Mouse (Mus musculus) telencephalon, adult 2 months (tissue): Measurements from ENCODE around the gene Oxt.
"Not testable (repeated sequence)": the region's sequence is repeated elsewhere in the genome, so short reads cannot be mapped to it uniquely, and the experiment has no call there.

Experiments used
- DNase-seq: peaks from one replicate; pipeline ENCODE4 v3.0.0-alpha.2; 2011; ENCODE audit warnings: low read depth, low spot score

Oxt gene

DNA sequence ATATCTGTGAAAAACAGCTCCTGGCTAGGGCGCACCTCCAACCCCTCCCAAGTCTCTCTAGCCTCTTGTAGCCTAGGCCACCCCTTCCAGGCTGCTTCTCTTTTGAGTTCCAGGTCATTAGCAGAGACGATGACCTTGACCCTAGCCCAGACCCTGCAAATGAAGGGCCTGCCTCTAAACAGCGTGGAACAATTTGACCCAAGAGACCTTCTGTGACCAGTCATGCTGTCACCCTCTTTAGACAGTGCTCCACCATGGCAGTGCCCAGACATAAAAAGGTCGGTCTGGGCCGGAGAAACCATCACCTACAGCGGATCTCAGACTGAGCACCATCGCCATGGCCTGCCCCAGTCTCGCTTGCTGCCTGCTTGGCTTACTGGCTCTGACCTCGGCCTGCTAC, at the start of gene Oxt:
TSS of gene Oxt (plus strand) at position 301 of the 400 bp plus-strand sequence.
- no peak for DNase-seq

- no peak for DNase-seq
These were observed 47.5 kb upstream of the Oxt start for GRCm38 (mm10) chr2:130528457-130528856.

DNA sequence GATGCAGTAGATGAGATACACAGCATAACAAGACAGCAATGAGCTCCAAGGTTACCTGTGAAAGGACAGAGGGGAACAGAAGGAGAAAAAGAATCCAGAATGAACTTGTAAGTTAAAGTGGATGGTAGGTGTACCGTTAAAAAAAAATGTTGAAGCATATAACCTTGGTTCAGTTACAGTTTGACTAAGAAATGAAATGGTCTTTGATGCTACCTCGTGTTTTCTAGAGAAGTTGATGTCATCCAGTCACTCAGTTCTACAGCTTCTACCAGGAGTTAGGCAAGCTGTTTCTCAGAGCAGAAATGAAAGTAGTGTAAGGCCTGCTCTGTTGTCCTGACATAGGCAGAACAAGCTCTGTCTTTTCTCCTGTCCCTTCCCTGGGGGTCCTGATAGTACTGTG, 46.7 kb upstream of the Oxt start:
- no peak for DNase-seq

- DNase-seq, result no peak
These were observed 46.0 kb upstream of the Oxt start for GRCm38 (mm10) chr2:130529925-130530324.

- DNase-seq, result no peak
These were observed 43.8 kb upstream of the Oxt start for GRCm38 (mm10) chr2:130532201-130532600.

- no peak for DNase-seq
These were observed 41.0 kb upstream of the Oxt start for GRCm38 (mm10) chr2:130535017-130535416.

GRCm38 (mm10) chr2:130536890-130537289, 39.1 kb upstream of the Oxt start:
- no peak for DNase-seq

GRCm38 (mm10) chr2:130538876-130539546, 37.0 kb upstream of the Oxt start:
- DNase-seq, result no peak

DNA sequence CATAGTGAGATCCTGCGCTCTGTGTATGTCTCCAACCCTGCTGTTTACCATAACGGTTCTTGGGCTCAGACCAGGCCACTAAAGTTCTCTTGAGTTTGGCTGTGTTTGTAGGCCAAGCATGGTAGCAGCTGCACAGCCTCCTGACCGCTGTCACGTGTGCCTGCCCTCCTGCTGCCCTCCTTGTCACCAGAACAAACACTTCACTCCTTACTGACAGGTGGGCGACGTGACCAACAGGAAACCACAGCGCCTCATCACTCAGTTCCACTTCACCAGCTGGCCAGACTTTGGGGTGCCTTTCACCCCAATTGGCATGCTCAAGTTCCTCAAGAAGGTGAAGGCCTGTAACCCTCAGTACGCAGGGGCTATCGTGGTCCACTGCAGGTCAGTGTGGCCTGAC, 35.7 kb upstream of the Oxt start:
- DNase-seq, result no peak

GRCm38 (mm10) chr2:130546957-130547356, 29.0 kb upstream of the Oxt start:
- DNase-seq, result no peak

- no peak for DNase-seq
These were observed 21.1 kb upstream of the Oxt start for GRCm38 (mm10) chr2:130554841-130555240.

- DNase-seq, result no peak
These were observed 19.7 kb upstream of the Oxt start for GRCm38 (mm10) chr2:130556292-130556691.

- no peak for DNase-seq
These were observed 18.5 kb upstream of the Oxt start for GRCm38 (mm10) chr2:130557462-130557861.

DNA sequence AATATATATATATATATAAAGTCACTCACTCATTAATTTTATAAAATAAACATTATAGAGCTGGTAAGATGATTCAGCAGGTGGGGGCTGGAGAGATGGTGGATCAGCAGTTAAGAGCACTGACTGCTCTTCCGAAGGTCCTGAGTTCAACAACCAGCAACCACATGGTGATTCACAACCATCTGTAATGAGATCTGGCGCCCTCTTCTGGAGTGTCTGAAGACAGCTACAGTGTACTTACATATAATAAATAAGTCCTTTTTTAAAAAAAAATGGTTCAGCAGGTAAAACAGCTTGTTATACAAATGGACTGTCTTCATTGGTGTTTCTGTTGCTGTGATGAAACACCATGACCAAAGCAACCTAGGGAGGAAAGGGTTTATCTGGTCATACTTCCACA, 18.0 kb upstream of the Oxt start:
- DNase-seq, result no peak

- DNase-seq, result peak; percentile 93
These were observed 12.5 kb upstream of the Oxt start, which contains the start of gene Mrps26 for GRCm38 (mm10) chr2:130563212-130564055. Mrps26 (plus strand) TSS chr2:130563742.

GRCm38 (mm10) chr2:130564063-130564462, 11.9 kb upstream of the Oxt start:
- no peak for DNase-seq

DNA sequence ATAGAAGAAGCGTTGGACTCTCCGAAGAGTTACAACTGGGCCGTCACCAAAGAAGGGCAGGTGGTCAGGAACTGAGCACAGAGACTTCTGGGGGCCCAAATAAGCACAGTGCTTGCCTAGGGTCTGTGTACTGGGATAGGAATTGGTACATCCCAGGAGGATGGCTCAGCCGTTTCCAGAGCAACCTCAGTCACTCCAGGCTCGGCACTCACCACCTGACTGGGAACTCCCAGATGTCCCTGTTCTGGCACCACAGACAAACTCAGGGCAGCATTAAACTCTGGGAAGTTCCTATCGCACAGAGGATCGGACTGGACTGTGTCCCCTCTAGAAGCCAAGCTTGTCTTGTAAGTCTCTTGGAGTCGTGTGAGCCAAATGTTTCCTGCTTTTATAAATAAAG, 11.0 kb upstream of the Oxt start:
- no peak for DNase-seq

- DNase-seq, result no peak
These were observed 7.1 kb upstream of the Oxt start for GRCm38 (mm10) chr2:130568921-130569320.

DNA sequence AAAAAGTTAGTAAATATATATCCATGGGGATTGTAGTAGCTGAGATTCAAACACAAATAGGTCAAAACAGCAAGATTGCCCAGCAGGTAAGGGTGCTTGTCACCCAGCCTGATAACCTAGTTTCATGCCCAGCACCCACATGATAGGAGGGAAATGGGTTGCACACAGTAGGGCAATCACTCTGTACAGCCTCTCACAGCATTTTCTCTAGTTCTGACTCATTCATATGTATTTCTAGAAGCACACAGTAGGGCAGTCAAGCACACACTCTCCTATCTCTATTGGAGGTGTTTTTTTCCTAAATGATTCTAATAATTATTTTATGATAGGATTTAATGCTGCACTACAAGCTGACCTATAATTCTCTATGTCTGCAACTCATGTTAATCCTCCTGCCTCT, 6.0 kb upstream of the Oxt start:
- DNase-seq, result no peak

DNA sequence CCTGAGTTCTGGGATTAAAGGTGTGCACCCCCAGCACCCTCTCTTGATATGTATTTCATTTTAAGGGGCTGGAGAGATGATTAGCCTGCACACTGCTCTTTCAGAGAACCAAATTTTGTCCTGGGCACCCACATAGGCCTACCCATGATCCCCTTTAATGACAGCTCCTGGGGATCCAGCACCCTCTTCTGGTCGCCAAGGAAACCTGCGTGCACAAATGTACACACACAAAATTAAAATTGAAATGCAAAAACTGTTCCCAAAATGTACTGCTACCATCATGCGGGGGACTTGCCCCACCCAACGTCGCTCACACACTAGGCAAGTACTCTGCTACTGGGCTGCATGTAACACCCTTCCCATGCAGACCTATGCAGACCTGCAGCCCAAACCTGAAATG, 1.0 kb upstream of the Oxt start:
- no peak for DNase-seq

- not testable (repeated sequence) for DNase-seq
These were observed 591 bp downstream of the Oxt start for GRCm38 (mm10) chr2:130576564-130576963.

- DNase-seq, result no peak
These were observed 1.0 kb downstream of the Oxt start for GRCm38 (mm10) chr2:130577021-130577420.

- peak; percentile 9 for DNase-seq
These were observed 1.7 kb downstream of the Oxt start for GRCm38 (mm10) chr2:130577632-130578031.
